Mouse (Mus musculus): ENCODE data around the gene Nmrk1. TPM values are rescaled to one million over a fixed set of nuclear protein-coding genes. Genes with fewer than 3 reads are reported as not detected.

Gene Nmrk1
- polyA plus RNA-seq, 1 experiment from 2014 or later = 6.5 TPM

DNA sequence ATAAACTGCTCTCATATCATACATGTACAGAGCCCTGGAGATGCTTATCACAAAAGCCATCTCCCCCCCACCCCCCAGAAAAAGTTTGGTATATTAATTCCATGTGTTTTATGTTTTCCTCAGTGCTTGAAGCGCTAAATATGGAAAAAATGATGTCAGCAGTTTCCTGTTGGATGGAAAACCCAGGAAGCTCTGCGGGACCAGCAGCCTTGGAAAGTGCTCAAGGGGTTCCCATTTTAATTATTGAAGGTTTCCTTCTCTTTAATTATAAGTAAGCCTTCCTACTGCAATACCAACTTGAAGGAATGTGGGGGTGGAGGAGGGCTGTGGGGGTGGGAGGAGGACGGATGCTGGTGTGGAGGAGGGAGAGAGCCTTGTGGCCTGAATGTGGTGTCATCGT is 9.3 kb downstream of the Nmrk1 start:
- H3K36me3 ChIP-seq = 0 out of 2 replicates have a peak, but pooled peaks cover 5% of the 10 kb centered on the region
- no peak overlapping the region for H3K27ac ChIP-seq
- H3K4me2 ChIP-seq = no peak overlapping the region
- H3K4me3 ChIP-seq = no peak overlapping the region
- no peak for ATAC-seq (replicated peaks; ENCODE audit: insufficient number of reproducible peaks, insufficient read depth, low FRiP score, low read depth)
- 63% methylated on average over 4 of the region's 4 CpGs for WGBS
- H3K4me1 ChIP-seq (replicated peaks) = no peaks in the 10 kb centered on the region
- no peaks in the 10 kb centered on the region for H3K27me3 ChIP-seq
- no peak overlapping the region for H3K9ac ChIP-seq
- H3K9me3 ChIP-seq (replicated peaks) = no peaks in the 10 kb centered on the region

GRCm38 (mm10) chr19:18643411-18643810 is 11.7 kb downstream of the Nmrk1 start:
- Histone ChIP-seq H3K4me1 (replicated peaks) (peaks cover 8% of the 10 kb centered on the region), H3K4me2 (no peak overlapping the region), H3K9ac (no peak overlapping the region), H3K27ac (no peak overlapping the region), H3K9me3 (replicated peaks) (no peaks in the 10 kb centered on the region), H3K27me3 (no peaks in the 10 kb centered on the region), H3K4me3 (no peak overlapping the region), H3K36me3 (0 out of 2 replicates have a peak, but pooled peaks cover 5% of the 10 kb centered on the region)
- ATAC-seq (replicated peaks; ENCODE audit: insufficient number of reproducible peaks, insufficient read depth, low FRiP score, low read depth) = no peak
- 62% methylated on average over 4 of the region's 4 CpGs for whole genome bisulfite sequencing

DNA sequence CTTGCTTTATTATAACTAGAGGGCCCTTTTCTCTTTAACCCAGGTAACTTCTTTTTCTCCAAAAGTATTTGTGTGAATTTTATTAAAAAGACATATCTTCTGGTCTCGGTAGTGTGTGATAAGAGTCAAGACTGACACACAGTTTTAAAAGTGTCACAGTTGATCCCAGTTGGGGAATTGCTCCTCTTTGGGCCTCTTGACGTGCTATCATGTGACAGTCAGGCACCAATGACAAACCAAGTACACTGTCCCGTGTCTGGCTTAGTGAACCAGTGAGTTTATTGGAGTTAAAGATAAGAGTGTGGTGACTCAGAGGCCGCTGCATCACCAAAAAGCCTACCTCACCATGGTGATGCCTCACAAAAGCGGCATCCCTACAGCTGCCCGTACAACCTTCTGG is 12.3 kb downstream of the Nmrk1 start:
- WGBS = 61% methylated on average over 6 of the region's 6 CpGs
- Histone ChIP-seq H3K27me3 (no peaks in the 10 kb centered on the region), H3K4me2 (no peak overlapping the region), H3K4me3 (no peak overlapping the region), H3K9me3 (replicated peaks) (no peaks in the 10 kb centered on the region), H3K36me3 (0 out of 2 replicates have a peak, but pooled peaks cover 5% of the 10 kb centered on the region), H3K4me1 (replicated peaks) (peaks cover 8% of the 10 kb centered on the region), H3K27ac (no peak overlapping the region), H3K9ac (no peak overlapping the region)
- no peak for ATAC-seq (replicated peaks; ENCODE audit: insufficient number of reproducible peaks, insufficient read depth, low FRiP score, low read depth)

DNA sequence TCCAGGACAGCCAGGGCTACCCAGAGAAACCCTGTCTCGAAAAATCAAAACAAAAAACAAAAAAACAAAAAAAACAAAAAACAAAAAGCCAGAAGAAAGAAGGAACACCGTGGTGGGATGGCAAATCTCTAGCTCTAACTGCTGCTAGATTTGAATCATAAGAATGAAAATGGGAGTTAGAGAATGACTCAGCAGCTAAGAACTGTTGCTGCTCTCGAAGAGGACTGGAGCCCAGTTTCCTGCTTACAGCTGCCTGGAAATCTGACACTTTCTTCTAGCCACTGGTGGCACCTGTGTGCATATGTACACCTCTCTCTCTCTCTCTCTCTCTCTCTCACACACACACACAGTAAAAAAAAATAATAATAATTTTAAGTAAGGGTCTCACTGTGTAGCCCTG is 14.6 kb downstream of the Nmrk1 start:
- 61% methylated on average over 3 of the region's 3 CpGs for WGBS
- ATAC-seq (replicated peaks; ENCODE audit: insufficient number of reproducible peaks, insufficient read depth, low FRiP score, low read depth) = no peak
- H3K27ac ChIP-seq = peak overlapping the region; percentile 34; the same call in 1 of the 2 replicates

DNA sequence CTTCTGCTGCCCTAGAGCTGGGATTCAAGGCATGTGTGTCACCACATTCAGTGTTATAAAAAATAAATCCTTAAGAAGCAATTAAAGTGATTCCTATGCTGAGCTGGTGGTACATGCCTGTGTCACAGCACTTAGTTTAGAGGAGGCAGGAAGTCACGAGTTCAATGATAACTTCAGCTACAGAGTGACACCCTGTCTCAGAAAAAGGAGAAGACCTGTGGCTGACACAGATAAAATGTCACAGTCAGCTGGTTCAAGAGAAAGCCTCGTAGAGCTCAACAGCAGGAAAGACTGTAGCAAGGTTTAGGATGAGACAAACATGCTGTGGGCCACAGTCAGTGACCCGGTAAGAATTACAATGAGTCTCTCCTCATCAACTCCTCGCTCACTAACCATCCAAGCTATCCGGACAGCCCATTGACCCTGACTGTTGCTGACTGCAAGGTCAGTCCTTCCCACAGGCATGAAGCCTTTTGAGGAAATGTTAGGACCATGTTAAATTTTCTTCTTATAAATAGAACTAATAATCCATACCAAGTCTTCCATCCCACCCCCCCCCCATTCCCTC is 15.2 kb downstream of the Nmrk1 start:
- Histone ChIP-seq H3K27ac (peak overlapping the region; percentile 34; the same call in 1 of the 2 replicates), H3K9me3 (replicated peaks) (no peaks in the 10 kb centered on the region), H3K4me1 (replicated peaks) (peaks cover 10% of the 10 kb centered on the region), H3K27me3 (no peaks in the 10 kb centered on the region), H3K9ac (no peak overlapping the region), H3K4me2 (no peak overlapping the region), H3K4me3 (no peak overlapping the region), H3K36me3 (0 out of 2 replicates have a peak, but pooled peaks cover 5% of the 10 kb centered on the region)
- ATAC-seq (replicated peaks; ENCODE audit: insufficient number of reproducible peaks, insufficient read depth, low FRiP score, low read depth) = no peak
- WGBS = 47% methylated on average over 5 of the region's 5 CpGs

More for the DNA sequence above, 14.6 kb downstream of the Nmrk1 start:
- H3K4me3 ChIP-seq = no peak overlapping the region
- no peak overlapping the region for H3K4me2 ChIP-seq
- 0 out of 2 replicates have a peak, but pooled peaks cover 5% of the 10 kb centered on the region for H3K36me3 ChIP-seq
- H3K9ac ChIP-seq = no peak overlapping the region
- peaks cover 10% of the 10 kb centered on the region for H3K4me1 ChIP-seq (replicated peaks)
- no peaks in the 10 kb centered on the region for H3K27me3 ChIP-seq
- H3K9me3 ChIP-seq (replicated peaks) = no peaks in the 10 kb centered on the region

- peaks cover 14% of the 10 kb centered on the region for H3K4me1 ChIP-seq (replicated peaks)
- H3K27ac ChIP-seq = no peak overlapping the region
- H3K27me3 ChIP-seq = no peaks in the 10 kb centered on the region
- no peaks in the 10 kb centered on the region for H3K36me3 ChIP-seq
- H3K4me3 ChIP-seq = no peak overlapping the region
- peak overlapping the region; percentile 11; the same call in 1 of the 2 replicates for H3K4me2 ChIP-seq
- H3K9me3 ChIP-seq (replicated peaks) = no peaks in the 10 kb centered on the region
- no peak overlapping the region for H3K9ac ChIP-seq
- WGBS = 37% methylated on average over 9 of the region's 9 CpGs
- no peak for ATAC-seq (replicated peaks; ENCODE audit: insufficient number of reproducible peaks, insufficient read depth, low FRiP score, low read depth)
Measured at GRCm38 (mm10) chr19:18647775-18648557, 16.2 kb downstream of the Nmrk1 start.

DNA sequence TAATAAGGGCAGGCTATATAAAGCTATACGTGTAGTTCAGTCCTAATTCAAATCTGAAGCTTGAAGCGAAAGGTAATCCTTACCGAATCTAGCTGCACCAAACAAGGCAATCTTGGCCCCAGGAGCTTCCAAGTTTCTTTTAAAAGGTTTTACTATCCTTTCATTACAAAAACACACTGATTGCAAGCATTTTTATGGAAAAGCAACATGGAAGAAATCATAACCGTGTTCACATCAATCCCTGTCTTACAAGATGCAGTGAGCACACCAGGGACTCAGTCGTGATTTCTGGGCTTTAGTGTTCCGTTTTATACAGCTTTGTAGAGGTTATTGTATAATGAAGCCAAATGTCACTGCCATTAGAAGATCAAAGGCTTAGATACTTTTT is 16.8 kb downstream of the Nmrk1 start:
- H3K36me3 ChIP-seq = no peaks in the 10 kb centered on the region
- no peaks in the 10 kb centered on the region for H3K27me3 ChIP-seq
- H3K27ac ChIP-seq = no peak overlapping the region
- ATAC-seq (replicated peaks; ENCODE audit: insufficient number of reproducible peaks, insufficient read depth, low FRiP score, low read depth) = no peak
- 66% methylated on average over 6 of the region's 6 CpGs for WGBS
- H3K4me1 ChIP-seq (replicated peaks) = peaks cover 20% of the 10 kb centered on the region
- no peak overlapping the region for H3K4me3 ChIP-seq
- H3K9me3 ChIP-seq (replicated peaks) = no peaks in the 10 kb centered on the region
- H3K4me2 ChIP-seq = peak overlapping the region; percentile 11; the same call in 1 of the 2 replicates
- no peak overlapping the region for H3K9ac ChIP-seq

GRCm38 (mm10) chr19:18649955-18650354 is 18.2 kb downstream of the Nmrk1 start:
- H3K4me1 ChIP-seq (replicated peaks) = peaks cover 31% of the 10 kb centered on the region
- H3K4me3 ChIP-seq = no peak overlapping the region
- ATAC-seq (replicated peaks; ENCODE audit: insufficient number of reproducible peaks, insufficient read depth, low FRiP score, low read depth) = no peak
- H3K9ac ChIP-seq = no peak overlapping the region
- no peaks in the 10 kb centered on the region for H3K36me3 ChIP-seq
- no peaks in the 10 kb centered on the region for H3K9me3 ChIP-seq (replicated peaks)
- 83% methylated on average over 4 of the region's 4 CpGs for WGBS
- no peak overlapping the region for H3K27ac ChIP-seq
- H3K4me2 ChIP-seq = no peak overlapping the region
- no peaks in the 10 kb centered on the region for H3K27me3 ChIP-seq

- Histone ChIP-seq H3K9ac (no peak overlapping the region), H3K4me1 (replicated peaks) (peaks cover 33% of the 10 kb centered on the region), H3K9me3 (replicated peaks) (no peaks in the 10 kb centered on the region), H3K27me3 (no peaks in the 10 kb centered on the region), H3K4me3 (no peak overlapping the region), H3K4me2 (no peak overlapping the region), H3K27ac (no peak overlapping the region), H3K36me3 (no peaks in the 10 kb centered on the region)
- ATAC-seq (replicated peaks; ENCODE audit: insufficient number of reproducible peaks, insufficient read depth, low FRiP score, low read depth) = no peak
- WGBS = 61% methylated on average over 6 of the region's 6 CpGs
Measured at GRCm38 (mm10) chr19:18650473-18650872, 18.7 kb downstream of the Nmrk1 start.

- peak overlapping the region; percentile 57 for H3K27ac ChIP-seq
- no peaks in the 10 kb centered on the region for H3K27me3 ChIP-seq
- H3K4me2 ChIP-seq = no peak overlapping the region
- no peaks in the 10 kb centered on the region for H3K9me3 ChIP-seq (replicated peaks)
- 43% methylated on average over 4 of the region's 4 CpGs for WGBS
- ATAC-seq (replicated peaks; ENCODE audit: insufficient number of reproducible peaks, insufficient read depth, low FRiP score, low read depth) = no peak
- no peaks in the 10 kb centered on the region for H3K36me3 ChIP-seq
- H3K4me3 ChIP-seq = no peak overlapping the region
- H3K9ac ChIP-seq = no peak overlapping the region
- peaks cover 28% of the 10 kb centered on the region for H3K4me1 ChIP-seq (replicated peaks)
Measured at GRCm38 (mm10) chr19:18652592-18652991, 20.8 kb downstream of the Nmrk1 start.

- Histone ChIP-seq H3K27me3 (no peaks in the 10 kb centered on the region), H3K4me1 (replicated peaks) (peaks cover 25% of the 10 kb centered on the region), H3K9me3 (replicated peaks) (no peaks in the 10 kb centered on the region), H3K4me2 (no peak overlapping the region), H3K9ac (no peak overlapping the region), H3K36me3 (no peaks in the 10 kb centered on the region), H3K4me3 (no peak overlapping the region), H3K27ac (no peak overlapping the region; the same call in 1 of the 2 replicates)
- no peak for ATAC-seq (replicated peaks; ENCODE audit: insufficient number of reproducible peaks, insufficient read depth, low FRiP score, low read depth)
- WGBS = 63% methylated on average over 6 of the region's 6 CpGs
Measured at GRCm38 (mm10) chr19:18653058-18653457, 21.3 kb downstream of the Nmrk1 start.

Measured in heart, embryonic 15.5 days (tissue).